ENCODE assay signal across 23 mouse cellular contexts in the genomic region with DNA sequence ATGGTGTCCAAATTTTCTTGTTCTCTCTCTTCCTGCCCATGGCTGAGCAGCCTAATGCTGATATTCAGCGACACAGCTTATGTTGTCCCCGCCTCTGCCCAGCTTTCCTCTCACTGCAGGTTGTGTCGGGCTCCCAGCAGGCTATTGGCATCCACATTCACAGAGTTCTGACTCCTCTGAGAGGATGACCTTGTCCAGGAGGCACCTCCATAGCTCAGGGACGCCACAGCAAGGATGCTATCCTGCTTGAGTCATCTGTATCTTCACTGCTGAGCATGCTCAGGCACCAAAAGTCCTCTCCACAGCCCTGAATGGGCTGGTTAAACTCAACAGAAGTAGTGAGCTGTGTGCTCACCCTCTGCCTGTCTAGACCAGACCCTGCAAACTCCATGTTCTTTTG. TPM values are rescaled to one million over a fixed set of nuclear protein-coding genes. Genes with fewer than 3 reads are reported as not detected.
"Had no signal": no experiment of that assay in that cellular context is flagged by ENCODE, and none has a peak within 500 bp of the region (broad histone marks: within the 10 kb centered on the region; RNA-seq: fewer than 3 reads in every experiment).

No protein-coding gene starts in this region.

- DNase-seq: lung, adult 18-20 months; lung, postnatal 14 days; lung, postnatal 4 days; midbrain, embryonic 14.5 days; retina, postnatal 1 day; right cerebral cortex, adult 18-20 months; right cerebral cortex, postnatal 25 days; right cerebral cortex, postnatal 4 days; spleen, adult 18-20 months; thymus, adult 18-20 months; thymus, postnatal 14 days; thymus, postnatal 36 days had no signal

- H3K27me3 ChIP-seq: midbrain, embryonic 12.5 days; neural tube, embryonic 13.5 days; neural tube, embryonic 15.5 days had no signal

- H3K36me3 ChIP-seq: midbrain, embryonic 10.5 days; midbrain, embryonic 12.5 days; neural tube, embryonic 13.5 days; neural tube, embryonic 15.5 days had no signal

- H3K9ac ChIP-seq: midbrain, embryonic 12.5 days; neural tube, embryonic 13.5 days; neural tube, embryonic 15.5 days had no signal

- ATAC-seq: midbrain, embryonic 16.5 days had no signal

- H3K4me1 ChIP-seq: midbrain, embryonic 12.5 days had no signal

- H3K4me2 ChIP-seq: midbrain, embryonic 12.5 days; neural tube, embryonic 13.5 days; neural tube, embryonic 15.5 days had no signal

- H3K9me3 ChIP-seq: midbrain, embryonic 10.5 days; midbrain, embryonic 12.5 days; neural tube, embryonic 13.5 days; neural tube, embryonic 15.5 days had no signal

- H3K27ac ChIP-seq: midbrain, embryonic 10.5 days; midbrain, embryonic 12.5 days; neural tube, embryonic 13.5 days; neural tube, embryonic 15.5 days had no signal

- H3K4me3 ChIP-seq: midbrain, embryonic 10.5 days; midbrain, embryonic 12.5 days; myocyte; neural tube, embryonic 13.5 days; neural tube, embryonic 15.5 days had no signal

RNA-seq across cellular contexts. Expression of a gene that starts 18.8 kb away (rescaled TPM):
- total RNA-seq: megakaryocyte, adult 5-6 weeks; megakaryocyte-erythroid progenitor cell, adult 5-6 weeks had no signal
- polyA plus RNA-seq: midbrain, embryonic 10.5 days; midbrain, embryonic 12.5 days; midbrain, embryonic 14.5 days; myocyte; neural tube, embryonic 11.5 days; neural tube, embryonic 15.5 days; small intestine, adult 2 months; thymus, postnatal 0 days had no signal

RNA-seq across cellular contexts. Expression of a gene that starts 29.2 kb away (rescaled TPM):
- total RNA-seq: megakaryocyte-erythroid progenitor cell, adult 5-6 weeks had no signal

RNA-seq across cellular contexts. Expression of a gene that starts 41.6 kb away (rescaled TPM):
- total RNA-seq: megakaryocyte, adult 5-6 weeks; megakaryocyte-erythroid progenitor cell, adult 5-6 weeks had no signal
- polyA plus RNA-seq: myocyte had no signal
